In the genomic region with DNA sequence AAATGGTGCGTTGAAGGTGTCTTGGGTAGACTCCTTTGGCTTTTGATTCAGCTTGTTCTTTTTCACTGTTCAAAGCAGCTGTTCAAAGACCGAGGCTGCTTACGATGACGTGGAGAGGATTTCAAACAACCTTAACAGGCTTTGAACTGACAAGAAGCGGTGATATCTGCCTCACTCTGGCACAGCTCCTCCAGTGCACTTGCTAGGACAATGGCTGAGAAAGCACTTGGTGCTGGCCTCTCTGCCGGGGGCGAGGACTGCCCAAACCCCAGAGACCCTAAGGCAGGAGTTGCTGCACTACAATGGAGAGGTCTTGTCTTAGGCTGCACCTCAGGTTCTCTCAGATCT, we compare ENCODE assay signal across 11 mouse cellular contexts. TPM values are rescaled to one million over a fixed set of nuclear protein-coding genes. Genes with fewer than 3 reads are reported as not detected.
A peak's percentile ranks its signal among the peaks of the same experiment; 100 is the strongest.
DNase-seq lines count a peak whose midpoint lies in the region; ATAC-seq lines count a peak whose summit lies in the region.
"Had no signal": no experiment of that assay in that cellular context is flagged by ENCODE, and none has a peak within 500 bp of the region (broad histone marks: within the 10 kb centered on the region; RNA-seq: fewer than 3 reads in every experiment).

No protein-coding gene starts in this region.

- no peak for DNase-seq in heart, postnatal 4 days
- peak; percentile 47 for DNase-seq in embryonic facial prominence, embryonic 10.5 days (ENCODE audit: low spot score)
- DNase-seq in neural tube, embryonic 11.5 days (ENCODE audit: low spot score), result peak; percentile 69
- no peak for DNase-seq in spleen, postnatal 36 days (ENCODE audit: low spot score in 2 of 2)
- no peak for DNase-seq in kidney, postnatal 14 days
- DNase-seq in kidney, postnatal 36 days, result no peak
- DNase-seq: heart, postnatal 36 days had no signal

- H3K9ac ChIP-seq in heart, embryonic 13.5 days, result no peak overlapping the region
- peak overlapping the region; percentile 63 for H3K9ac ChIP-seq in hindbrain, embryonic 16.5 days (ENCODE audit: low read depth, low read length)
- H3K9ac ChIP-seq in neural tube, embryonic 11.5 days (ENCODE audit: low read length), result peak overlapping the region; percentile 91

- ATAC-seq in heart, embryonic 13.5 days (ENCODE audit: extremely low read depth, insufficient number of reproducible peaks, low FRiP score, low TSS enrichment), result no peak
- no peak for ATAC-seq in hindbrain, embryonic 16.5 days
- ATAC-seq in neural tube, embryonic 11.5 days (ENCODE audit: insufficient read depth, low FRiP score, low TSS enrichment), result no peak
- ATAC-seq: activated CD4-positive, CD25-positive, alpha-beta regulatory T cell, adult 4 months; lung, postnatal 0 days had no signal

- no peaks in the 10 kb centered on the region for H3K9me3 ChIP-seq in heart, embryonic 13.5 days
- no peaks in the 10 kb centered on the region for H3K9me3 ChIP-seq in embryonic facial prominence, embryonic 10.5 days
- H3K9me3 ChIP-seq in hindbrain, embryonic 16.5 days (ENCODE audit: control insufficient read depth, low read length), result no peaks in the 10 kb centered on the region
- no peaks in the 10 kb centered on the region for H3K9me3 ChIP-seq in neural tube, embryonic 11.5 days (ENCODE audit: control insufficient read depth, low read length)

- no peak overlapping the region for H3K27ac ChIP-seq in heart, embryonic 13.5 days (replicated peaks)
- H3K27ac ChIP-seq in embryonic facial prominence, embryonic 10.5 days (replicated peaks), result peak overlapping the region; percentile 82
- H3K27ac ChIP-seq in hindbrain, embryonic 16.5 days (ENCODE audit: low read depth, low read length), result peak overlapping the region; percentile 77
- H3K27ac ChIP-seq in neural tube, embryonic 11.5 days (ENCODE audit: low read depth, low read length), result peak overlapping the region; percentile 95

- H3K27me3 ChIP-seq in heart, embryonic 13.5 days (replicated peaks), result peaks cover 97% of the 10 kb centered on the region
- peaks cover 100% of the 10 kb centered on the region for H3K27me3 ChIP-seq in embryonic facial prominence, embryonic 10.5 days (replicated peaks; ENCODE audit: low read depth, poor library complexity, severe bottlenecking)
- peaks cover 4% of the 10 kb centered on the region for H3K27me3 ChIP-seq in hindbrain, embryonic 16.5 days (replicated peaks; ENCODE audit: control insufficient read depth, insufficient read depth, low read length)
- peaks cover 28% of the 10 kb centered on the region for H3K27me3 ChIP-seq in neural tube, embryonic 11.5 days (ENCODE audit: control insufficient read depth, insufficient read depth, low read length)

- no peaks in the 10 kb centered on the region for H3K36me3 ChIP-seq in heart, embryonic 13.5 days
- no peaks in the 10 kb centered on the region for H3K36me3 ChIP-seq in embryonic facial prominence, embryonic 10.5 days (replicated peaks)
- no peaks in the 10 kb centered on the region for H3K36me3 ChIP-seq in hindbrain, embryonic 16.5 days (ENCODE audit: control insufficient read depth, insufficient read depth, low read length)
- no peaks in the 10 kb centered on the region for H3K36me3 ChIP-seq in neural tube, embryonic 11.5 days (ENCODE audit: control insufficient read depth, insufficient read depth, low read length)

- H3K4me1 ChIP-seq in heart, embryonic 13.5 days, result peaks cover 46% of the 10 kb centered on the region
- H3K4me1 ChIP-seq in embryonic facial prominence, embryonic 10.5 days, result peaks cover 56% of the 10 kb centered on the region
- H3K4me1 ChIP-seq in hindbrain, embryonic 16.5 days (ENCODE audit: control insufficient read depth, insufficient read depth, low read depth, low read length), result peaks cover 23% of the 10 kb centered on the region
- H3K4me1 ChIP-seq in neural tube, embryonic 11.5 days (ENCODE audit: control insufficient read depth, insufficient read depth, low read length), result peaks cover 6% of the 10 kb centered on the region; the same call in 1 of the 2 replicates

- H3K4me3 ChIP-seq in heart, embryonic 13.5 days, result peak overlapping the region; percentile 27; the same call in 1 of the 2 replicates
- H3K4me3 ChIP-seq in embryonic facial prominence, embryonic 10.5 days, result peak overlapping the region; percentile 70
- H3K4me3 ChIP-seq in hindbrain, embryonic 16.5 days (ENCODE audit: low read length), result peak overlapping the region; percentile 88
- H3K4me3 ChIP-seq in neural tube, embryonic 11.5 days (ENCODE audit: low read depth, low read length), result peak overlapping the region; percentile 93

- under 1% methylated on average over 7 of the region's 7 CpGs for WGBS in heart, embryonic 13.5 days
- under 1% methylated on average over 7 of the region's 7 CpGs for WGBS in embryonic facial prominence, embryonic 10.5 days
- 0% methylated on average over 7 of the region's 7 CpGs for whole genome bisulfite sequencing in hindbrain, embryonic 16.5 days
- 0% methylated on average over 7 of the region's 7 CpGs for WGBS in neural tube, embryonic 11.5 days

- H3K4me2 ChIP-seq in heart, embryonic 13.5 days, result peak overlapping the region; percentile 95
- H3K4me2 ChIP-seq in hindbrain, embryonic 16.5 days (ENCODE audit: low read length), result peak overlapping the region; percentile 95
- H3K4me2 ChIP-seq in neural tube, embryonic 11.5 days (ENCODE audit: low read depth), result peak overlapping the region; percentile 92

RNA-seq across cellular contexts. Expression of gene Pou3f2, which starts 3.6 kb away (rescaled TPM):
- polyA plus RNA-seq in heart, embryonic 13.5 days (2015; fragmentation: Nextera tagmentation; extraction: Ambion mirVana), result 0.04 TPM in 2 replicates
- total RNA-seq in heart, postnatal 4 days (2021), result not detected
- polyA plus RNA-seq in embryonic facial prominence, embryonic 10.5 days (2016; fragmentation: Nextera tagmentation; extraction: Ambion mirVana), result 3.4 and 11.1 TPM in 2 replicates
- polyA plus RNA-seq in hindbrain, embryonic 16.5 days (2015; fragmentation: Nextera tagmentation; extraction: Ambion mirVana), result 15.3 and 18.5 TPM in 2 replicates
- polyA plus RNA-seq in neural tube, embryonic 11.5 days (2014; fragmentation: Nextera tagmentation; extraction: Ambion mirVana), result 28.2 and 31.3 TPM in 2 replicates
- total RNA-seq: heart, postnatal 36 days had no signal
- polyA plus RNA-seq: lung, postnatal 0 days had no signal

Comparison
In these comparisons a context has a peak if more than half of its experiments do, and no peak if none do; other contexts are left out.
1. H3K4me3 ChIP-seq: peak in every context shown above with its lines; median percentile 93 in neural tube, embryonic 11.5 days; 88 in hindbrain, embryonic 16.5 days; 70 in embryonic facial prominence, embryonic 10.5 days; 27 in heart, embryonic 13.5 days.
2. DNase-seq: peak in embryonic facial prominence, embryonic 10.5 days (single experiment) and neural tube, embryonic 11.5 days (single experiment); none in heart, postnatal 4 days (single experiment), spleen, postnatal 36 days (0 of 2), kidney, postnatal 14 days (single experiment) and kidney, postnatal 36 days (0 of 2).
3. Peak in every context shown above with its lines, with median percentiles within 50 percentile points of each other: H3K4me2 ChIP-seq.